ENCODE assay signal across 8 mouse cellular contexts in the genomic region with DNA sequence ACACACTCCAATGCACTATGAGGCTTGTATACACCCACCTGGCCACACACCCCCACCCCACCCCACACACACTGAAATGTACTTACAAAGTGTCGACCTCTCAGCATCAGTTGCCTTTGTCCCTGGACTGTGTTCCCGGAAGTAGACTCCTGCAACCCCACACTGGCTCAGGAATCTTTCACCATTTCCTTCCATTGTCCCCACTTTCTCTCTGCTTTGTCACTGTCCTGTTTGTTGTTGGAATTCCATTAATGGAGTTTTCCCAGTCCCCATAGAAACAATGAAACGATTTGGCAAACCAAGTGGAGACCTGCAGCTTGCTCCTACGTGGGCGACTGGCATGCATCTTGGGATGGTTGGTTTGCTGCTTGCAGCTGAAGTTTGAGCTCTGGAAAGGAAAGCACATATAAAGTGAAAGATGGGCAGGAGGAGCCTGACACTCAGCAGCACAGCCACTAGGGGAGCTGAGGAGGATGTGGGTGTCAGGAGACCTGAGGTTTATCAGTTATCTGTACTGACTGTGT.
DNase-seq lines count a peak whose midpoint lies in the region; ATAC-seq and TF ChIP-seq lines count a peak whose summit lies in the region.
"Had no signal": no experiment of that assay in that cellular context is flagged by ENCODE, and none has a peak within 500 bp of the region (broad histone marks: within the 10 kb centered on the region; RNA-seq: fewer than 3 reads in every experiment).

No protein-coding gene starts in this region.

- peak; percentile 60 for ATAC-seq in lung, embryonic 16.5 days (ENCODE audit: low read depth)
- ATAC-seq in intestine, postnatal 0 days = peak; percentile 61
- 0 out of 2 replicates have a peak, but pooled peaks have one; percentile 54 for ATAC-seq in stomach, postnatal 0 days (ENCODE audit: low FRiP score, low TSS enrichment)
- no peak for ATAC-seq in cerebellum, adult (ENCODE audit: insufficient number of reproducible peaks, low FRiP score, low TSS enrichment)

- H3K9ac ChIP-seq in lung, embryonic 16.5 days (ENCODE audit: low read length) = no peak overlapping the region
- no peak overlapping the region for H3K9ac ChIP-seq in intestine, postnatal 0 days (ENCODE audit: low read depth, low read length)
- no peak overlapping the region for H3K9ac ChIP-seq in stomach, postnatal 0 days (ENCODE audit: low read length)
- H3K9ac ChIP-seq: limb, embryonic 15.5 days had no signal

- DNase-seq in lung, postnatal 25 days (ENCODE audit: low spot score) = no peak
- DNase-seq in brain, embryonic 14.5 days (ENCODE audit: low read depth) = no peak
- DNase-seq in stomach, postnatal 0 days (ENCODE audit: low spot score) = no peak
- no peak for DNase-seq in cerebellum, adult 2 months

- H3K27me3 ChIP-seq in lung, embryonic 16.5 days (ENCODE audit: control insufficient read depth, insufficient read depth, low read depth, low read length) = no peaks in the 10 kb centered on the region
- no peaks in the 10 kb centered on the region for H3K27me3 ChIP-seq in intestine, postnatal 0 days (replicated peaks; ENCODE audit: control insufficient read depth, insufficient read depth, low read length)
- H3K27me3 ChIP-seq in stomach, postnatal 0 days (ENCODE audit: control insufficient read depth, insufficient read depth, low read length) = no peaks in the 10 kb centered on the region
- H3K27me3 ChIP-seq in cerebellum, adult 2 months (ENCODE audit: control insufficient read depth, insufficient read depth, low read length) = no peaks in the 10 kb centered on the region
- H3K27me3 ChIP-seq: limb, embryonic 15.5 days had no signal

- TF ChIP-seq CTCF in brain, embryonic 14.5 days (IDR thresholded peaks at IDR 0.05; ENCODE audit: borderline replicate concordance, extremely low read depth, insufficient read depth, insufficient read length) = peak; percentile 36; the same call in 1 of the 2 replicates
- TF ChIP-seq CTCF in intestine, postnatal 0 days (IDR thresholded peaks at IDR 0.05; ENCODE audit: low read depth) = peak; percentile 72
- peak; percentile 61 for TF ChIP-seq CTCF in stomach, postnatal 0 days (IDR thresholded peaks at IDR 0.05; ENCODE audit: low read depth)
- no peak for TF ChIP-seq CTCF in cerebellum, adult 2 months (IDR thresholded peaks at IDR 0.05; ENCODE audit: borderline replicate concordance, insufficient read depth, low read depth, low read length)

- TF ChIP-seq EP300 in stomach, postnatal 0 days (optimal IDR thresholded peaks at IDR 0.05) = no peak

- no peak overlapping the region for H3K4me3 ChIP-seq in lung, embryonic 16.5 days (ENCODE audit: low read length)
- H3K4me3 ChIP-seq in intestine, postnatal 0 days (ENCODE audit: low read depth, low read length) = no peak overlapping the region
- no peak overlapping the region for H3K4me3 ChIP-seq in stomach, postnatal 0 days (ENCODE audit: low read depth, low read length)
- no peak overlapping the region for H3K4me3 ChIP-seq in cerebellum, adult 2 months (replicated peaks; ENCODE audit: insufficient read depth, low read depth, low read length)
- H3K4me3 ChIP-seq: limb, embryonic 15.5 days had no signal

- H3K36me3 ChIP-seq in lung, embryonic 16.5 days (ENCODE audit: control insufficient read depth, insufficient read depth, low read length) = no peaks in the 10 kb centered on the region
- H3K36me3 ChIP-seq in intestine, postnatal 0 days (ENCODE audit: control insufficient read depth, insufficient read depth) = no peaks in the 10 kb centered on the region
- H3K36me3 ChIP-seq in stomach, postnatal 0 days (ENCODE audit: control insufficient read depth, insufficient read depth, low read length) = no peaks in the 10 kb centered on the region
- H3K36me3 ChIP-seq: limb, embryonic 15.5 days had no signal

- no peak overlapping the region for H3K4me2 ChIP-seq in lung, embryonic 16.5 days (ENCODE audit: low read depth, low read length)
- no peak overlapping the region for H3K4me2 ChIP-seq in intestine, postnatal 0 days (replicated peaks; ENCODE audit: low read depth)
- no peak overlapping the region for H3K4me2 ChIP-seq in stomach, postnatal 0 days (replicated peaks; ENCODE audit: low read depth)
- H3K4me2 ChIP-seq: limb, embryonic 15.5 days had no signal

- no peaks in the 10 kb centered on the region; the same call in 1 of the 2 replicates for H3K4me1 ChIP-seq in lung, embryonic 16.5 days (replicated peaks; ENCODE audit: control insufficient read depth, insufficient read depth, low read length)
- no peaks in the 10 kb centered on the region for H3K4me1 ChIP-seq in intestine, postnatal 0 days (replicated peaks; ENCODE audit: control insufficient read depth, insufficient read depth, low read length)
- H3K4me1 ChIP-seq in stomach, postnatal 0 days (replicated peaks; ENCODE audit: control insufficient read depth, insufficient read depth) = no peaks in the 10 kb centered on the region
- no peaks in the 10 kb centered on the region for H3K4me1 ChIP-seq in cerebellum, adult 2 months (ENCODE audit: control insufficient read depth, insufficient read depth, low read length)
- H3K4me1 ChIP-seq: limb, embryonic 15.5 days had no signal

- 42% methylated on average over 5 of the region's 5 CpGs for WGBS in lung, embryonic 16.5 days
- WGBS in intestine, postnatal 0 days = 48% methylated on average over 5 of the region's 5 CpGs
- 54% methylated on average over 5 of the region's 5 CpGs for WGBS in stomach, postnatal 0 days
- WGBS in cerebellum, adult 2 months = 24% methylated on average over 5 of the region's 5 CpGs

- peak overlapping the region; percentile 9; the same call in 1 of the 2 replicates for H3K27ac ChIP-seq in lung, embryonic 16.5 days (ENCODE audit: low read length)
- no peak overlapping the region for H3K27ac ChIP-seq in intestine, postnatal 0 days (ENCODE audit: low read depth, low read length)
- H3K27ac ChIP-seq in stomach, postnatal 0 days (replicated peaks) = no peak overlapping the region
- H3K27ac ChIP-seq in cerebellum, adult 2 months (ENCODE audit: insufficient read depth, low read length) = no peak overlapping the region
- H3K27ac ChIP-seq: limb, embryonic 15.5 days had no signal

- no peak for TF ChIP-seq POLR2A in brain, embryonic 14.5 days (IDR thresholded peaks at IDR 0.05; ENCODE audit: borderline replicate concordance, extremely low read depth, insufficient read depth, insufficient read length, poor library complexity, severe bottlenecking)
- TF ChIP-seq POLR2A in cerebellum, adult 2 months (IDR thresholded peaks at IDR 0.05; ENCODE audit: borderline replicate concordance, insufficient read depth, low read length) = no peak

- no peaks in the 10 kb centered on the region for H3K9me3 ChIP-seq in lung, embryonic 16.5 days (ENCODE audit: control insufficient read depth, low read length)
- no peaks in the 10 kb centered on the region for H3K9me3 ChIP-seq in intestine, postnatal 0 days (ENCODE audit: control insufficient read depth)
- no peaks in the 10 kb centered on the region for H3K9me3 ChIP-seq in stomach, postnatal 0 days (ENCODE audit: control insufficient read depth, low read length)
- H3K9me3 ChIP-seq: limb, embryonic 15.5 days had no signal
